Mouse (Mus musculus) hindbrain, postnatal 0 days (tissue): Measurements from ENCODE around the gene 1700069L16Rik. TPM values are rescaled to one million over a fixed set of nuclear protein-coding genes. Genes with fewer than 3 reads are reported as not detected.

ENCODE experiments used
- ATAC-seq: fragments of 200-750 bp; cut with Nextera tagmentation; 2 replicates; pipeline ENCODE4 v1.8.0; 2017; ENCODE audit warnings: mild to moderate bottlenecking, moderate TSS enrichment, moderate library complexity
- DNase-seq: peaks from one replicate; pipeline ENCODE4 v3.0.0-alpha.2; 2015; ENCODE audit warnings: low spot score
- H3K27ac ChIP-seq: fragments of 300-500 bp; sonication (generic); 2 replicates; pipeline ENCODE4 v1.5.1; 2014; ENCODE audit warnings: mild to moderate bottlenecking
- H3K27me3 ChIP-seq: fragments of 300-500 bp; sonication (generic); 2 replicates; pipeline ENCODE4 v1.6.1; 2014; ENCODE audit warnings: low read length, mixed read lengths; ENCODE audit not compliant: insufficient read depth
- H3K36me3 ChIP-seq: fragments of 300-500 bp; sonication (generic); 2 replicates; pipeline ENCODE4 v1.6.1; 2014; ENCODE audit warnings: low read length, mixed read lengths; ENCODE audit not compliant: insufficient read depth
- H3K4me1 ChIP-seq: fragments of 300-500 bp; sonication (generic); 2 replicates; pipeline ENCODE4 v1.6.1; 2014; ENCODE audit warnings: antibody characterized with exemption, low read length, mixed read lengths; ENCODE audit not compliant: insufficient read depth
- H3K4me2 ChIP-seq: fragments of 300-500 bp; sonication (generic); 2 replicates; pipeline ENCODE4 v1.6.1; 2014; ENCODE audit warnings: low read depth, mild to moderate bottlenecking, low read length, moderate library complexity, mixed read lengths
- H3K4me3 ChIP-seq: fragments of 300-500 bp; sonication (generic); 2 replicates; pipeline ENCODE4 v1.5.1; 2014; ENCODE audit warnings: low read length
- H3K9ac ChIP-seq: fragments of 300-500 bp; sonication (generic); replicated peaks from 2 replicates; pipeline ENCODE4 v1.6.1; 2014; ENCODE audit warnings: mild to moderate bottlenecking, low read length, moderate library complexity, mixed read lengths
- H3K9me3 ChIP-seq: fragments of 300-500 bp; sonication (generic); 2 replicates; pipeline ENCODE4 v1.6.1; 2016; ENCODE audit warnings: low read length, mixed read lengths
- CTCF ChIP-seq: IDR thresholded peaks from 2 replicates; pipeline ENCODE4 v1.5.1; 2016; ENCODE audit warnings: antibody characterized with exemption, control low read depth, low read depth
- WGBS: fragments of 180-500 bp; shearing (Covaris S2); extraction: QIAGEN DNeasy Blood & Tissue Kit; methylation state at CpG from one replicate; pipeline ENCODE4 v1.1.7; 2014; 5-methylcytosine and 5-hydroxymethylcytosine counted together
- polyA plus RNA-seq: library from polyadenylated mRNA; unstranded; fragments of >200 nt; fragmentation: Nextera tagmentation; extraction: Ambion mirVana; gene quantifications from 2 replicates; pipeline ENCODE4 v1.2.1, GENCODE M21; 2015
- total RNA-seq: library from RNA; depleted of rRNA; stranded (reverse); fragments of >200 nt; gene quantifications from 2 replicates; pipeline ENCODE4 v1.2.3, GENCODE M21; 2014

Gene 1700069L16Rik
- total and polyA plus RNA-seq, 2 experiments from 2014 or later = not detected

- Histone ChIP-seq H3K4me2 (no peak overlapping the region), H3K27me3 (no peaks in the 10 kb centered on the region), H3K9me3 (no peaks in the 10 kb centered on the region), H3K27ac (no peak overlapping the region), H3K36me3 (no peaks in the 10 kb centered on the region), H3K9ac (no peak overlapping the region), H3K4me3 (no peak overlapping the region), H3K4me1 (no peaks in the 10 kb centered on the region)
- 77% methylated on average over 12 of the region's 12 CpGs for WGBS
- ATAC-seq (no peak), DNase-seq (no peak)
- no peak for TF ChIP-seq CTCF
These were observed 59.9 kb downstream of the 1700069L16Rik start for GRCm38 (mm10) chr5:113664629-113665195.

- H3K4me1 ChIP-seq = no peaks in the 10 kb centered on the region
- no peak for TF ChIP-seq CTCF
These were observed 60.4 kb downstream of the 1700069L16Rik start for GRCm38 (mm10) chr5:113664127-113664526.

GRCm38 (mm10) chr5:113660872-113661271 is 63.7 kb downstream of the 1700069L16Rik start:
- Histone ChIP-seq H3K9me3 (no peaks in the 10 kb centered on the region), H3K4me3 (no peak overlapping the region), H3K4me1 (no peaks in the 10 kb centered on the region), H3K27ac (no peak overlapping the region), H3K27me3 (no peaks in the 10 kb centered on the region), H3K4me2 (no peak overlapping the region), H3K36me3 (no peaks in the 10 kb centered on the region), H3K9ac (no peak overlapping the region)
- 65% methylated on average over 10 of the region's 10 CpGs for WGBS
- ATAC-seq (no peak), DNase-seq (no peak)
- TF ChIP-seq CTCF = no peak

More at GRCm38 (mm10) chr5:113664127-113664526, 60.4 kb downstream of the 1700069L16Rik start:
- WGBS = 88% methylated on average over 6 of the region's 6 CpGs
- Histone ChIP-seq H3K27me3 (no peaks in the 10 kb centered on the region), H3K36me3 (no peaks in the 10 kb centered on the region), H3K27ac (no peak overlapping the region), H3K4me2 (no peak overlapping the region), H3K4me3 (no peak overlapping the region), H3K9ac (no peak overlapping the region), H3K9me3 (no peaks in the 10 kb centered on the region)
- ATAC-seq (no peak), DNase-seq (no peak)

- whole genome bisulfite sequencing = 69% methylated on average over 12 of the region's 12 CpGs
- Histone ChIP-seq H3K9me3 (no peaks in the 10 kb centered on the region), H3K36me3 (no peaks in the 10 kb centered on the region), H3K4me1 (0 out of 2 replicates have a peak, but pooled peaks cover 4% of the 10 kb centered on the region), H3K27ac (no peak overlapping the region), H3K4me3 (no peak overlapping the region), H3K27me3 (peaks cover 6% of the 10 kb centered on the region), H3K9ac (no peak overlapping the region), H3K4me2 (no peak overlapping the region)
- no peak for ATAC-seq
- TF ChIP-seq CTCF = no peak
- DNase-seq = no peak
These were observed 69.8 kb downstream of the 1700069L16Rik start for GRCm38 (mm10) chr5:113654821-113655220.

GRCm38 (mm10) chr5:113654206-113654605 is 70.4 kb downstream of the 1700069L16Rik start:
- no peak for DNase-seq
- no peaks in the 10 kb centered on the region for H3K9me3 ChIP-seq
- no peak overlapping the region for H3K4me3 ChIP-seq
- TF ChIP-seq CTCF = no peak
- H3K27me3 ChIP-seq = peaks cover 6% of the 10 kb centered on the region
- H3K27ac ChIP-seq = no peak overlapping the region
- H3K36me3 ChIP-seq = no peaks in the 10 kb centered on the region
- WGBS = 79% methylated on average over 11 of the region's 11 CpGs
- ATAC-seq = no peak
- H3K4me1 ChIP-seq = 0 out of 2 replicates have a peak, but pooled peaks cover 4% of the 10 kb centered on the region
- no peak overlapping the region for H3K9ac ChIP-seq
- no peak overlapping the region for H3K4me2 ChIP-seq

- DNase-seq (no peak), ATAC-seq (no peak)
- no peak overlapping the region for H3K4me2 ChIP-seq
- H3K27ac ChIP-seq = no peak overlapping the region
- no peak overlapping the region for H3K9ac ChIP-seq
- H3K4me1 ChIP-seq = 0 out of 2 replicates have a peak, but pooled peaks cover 4% of the 10 kb centered on the region
- no peaks in the 10 kb centered on the region for H3K9me3 ChIP-seq
- H3K36me3 ChIP-seq = no peaks in the 10 kb centered on the region
- no peak for TF ChIP-seq CTCF
- H3K4me3 ChIP-seq = no peak overlapping the region
- WGBS = 23% methylated on average over 5 of the region's 5 CpGs
- peaks cover 6% of the 10 kb centered on the region for H3K27me3 ChIP-seq
These were observed 72.4 kb downstream of the 1700069L16Rik start for GRCm38 (mm10) chr5:113652215-113652614.
